Mouse (Mus musculus) duodenum, adult 2 months (tissue): ENCODE measurements around the gene AF366264. TPM values are rescaled to one million over a fixed set of nuclear protein-coding genes. Genes with fewer than 3 reads are reported as not detected.

Experiments
- polyA plus RNA-seq: library from polyadenylated mRNA; depleted of rRNA; stranded (reverse); fragments of >200 nt; gene quantifications from 2 replicates; pipeline ENCODE4 v1.2.3, GENCODE M21; 2012; ENCODE audit warnings: low replicate concordance; rRNA removed

Gene AF366264
- not detected in 2 replicates for polyA plus RNA-seq

GRCm38 (mm10) chr8:13838289-13838688, at the start of gene AF366264:
Gene AF366264 (minus strand): TSS chr8:13838389.

GRCm38 (mm10) chr8:13785250-13785763, 52.9 kb downstream of the AF366264 start, which contains the start of gene Upf3a:
Gene Upf3a (plus strand): TSS chr8:13785615.

Other genes starting within 250 kb of the AF366264 start
- 8.7 and 10.5 TPM in 2 replicates for gene Rasa3, start 160.8 kb downstream of the AF366264 start, polyA plus RNA-seq
- not detected in 2 replicates for gene Cfap97d2, start 132.5 kb downstream of the AF366264 start, polyA plus RNA-seq
- 11.2 and 16.3 TPM in 2 replicates for gene Cdc16, start 80.7 kb downstream of the AF366264 start, polyA plus RNA-seq
- 2.4 and 3.7 TPM in 2 replicates for gene Upf3a, start 52.8 kb downstream of the AF366264 start, polyA plus RNA-seq
- 2.5 and 3.9 TPM in 2 replicates for gene Champ1, start 31.3 kb upstream of the AF366264 start, polyA plus RNA-seq
- gene Coprs, start 51.9 kb upstream of the AF366264 start, polyA plus RNA-seq: 16.9 and 23.0 TPM in 2 replicates